Mouse (Mus musculus) left cerebral cortex, postnatal 14 days (tissue): ENCODE measurements at regions not wholly inside any gene's neighbourhood (a gene's known extent, or its start where the extent isn't known, plus 50 kb on each side); places are given as distances from the start of the nearest gene placed in this dataset.
"Not testable (repeated sequence)": the region's sequence is repeated elsewhere in the genome, so short reads cannot be mapped to it uniquely, and the experiment has no call there.

ENCODE experiments used
- DNase-seq, 2 experiments: peaks; one replicate each; pipeline ENCODE4 v3.0.0; 2021 to 2022; ENCODE audit warnings: low spot score in 2 of 2, mixed read lengths in 1 of 2
- intact Hi-C: fragments of 180-260 bp; cut with DNase I; formaldehyde crosslinking; loops from one replicate; pipeline ENCODE4 v1.15.1; 2025

DNA sequence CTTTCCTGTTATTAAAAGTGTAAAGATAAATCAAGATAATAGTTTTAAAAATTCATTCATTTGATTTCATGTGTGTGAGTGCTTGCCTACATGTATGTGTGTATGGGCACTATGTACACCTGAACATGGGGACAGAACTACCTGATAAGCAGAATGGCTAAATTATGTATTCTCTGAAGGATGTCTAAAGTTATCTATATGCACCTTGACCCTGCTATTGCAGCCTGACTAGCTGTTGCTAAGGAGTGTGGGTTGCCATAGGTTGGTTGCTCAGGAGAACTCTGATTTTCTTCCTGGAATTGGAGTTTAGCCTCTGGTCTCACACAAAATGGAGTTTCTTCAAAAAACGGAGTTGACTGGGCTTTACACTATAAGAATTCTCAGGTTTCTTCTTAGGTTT lies 234.5 kb upstream of the Gap43 start:
- intact Hi-C loops, result no loop called here
- no peak for DNase-seq

DNA sequence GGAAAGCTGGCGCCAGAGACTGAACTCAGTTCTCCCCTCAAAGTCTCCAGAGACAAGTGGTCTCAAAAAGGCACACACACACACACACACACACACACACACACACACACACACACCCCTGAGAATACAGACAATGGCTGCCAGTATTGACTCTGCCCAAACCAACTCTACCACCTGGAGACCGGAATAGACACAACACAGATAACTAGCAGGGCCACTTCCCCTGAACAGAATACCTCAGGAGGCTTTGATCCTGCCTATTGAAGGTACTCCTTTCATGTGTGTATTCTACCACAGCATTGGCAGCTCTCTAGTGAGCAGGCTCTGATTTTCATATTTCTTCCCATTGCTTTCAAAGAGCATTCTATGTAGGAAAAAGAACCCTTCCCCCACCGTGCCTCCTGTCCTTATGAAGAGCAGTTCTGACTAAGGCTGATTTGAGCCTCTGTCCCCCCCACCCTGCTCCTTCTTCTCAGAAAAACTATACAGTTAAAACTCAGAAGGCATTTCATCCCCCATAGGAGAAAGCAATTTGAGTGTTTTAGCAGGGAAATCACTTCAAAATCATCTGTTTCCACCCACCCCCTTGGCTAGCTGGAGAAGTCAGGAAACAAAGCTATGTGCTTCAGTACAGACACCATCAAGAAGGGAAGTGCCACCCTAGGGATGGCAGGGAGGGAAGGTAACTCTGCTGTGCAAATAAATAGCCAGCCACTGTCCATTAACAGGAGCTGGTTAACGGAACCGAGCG lies 230.0 kb upstream of the Gap43 start:
- intact Hi-C loops, result no loop called here
- peak; percentile 7 to 22 for DNase-seq

GRCm38 (mm10) chr16:42569335-42569734 lies 228.9 kb upstream of the Gap43 start:
- peak; percentile 7 to 35 for DNase-seq
- intact Hi-C loops, result no loop called here

DNA sequence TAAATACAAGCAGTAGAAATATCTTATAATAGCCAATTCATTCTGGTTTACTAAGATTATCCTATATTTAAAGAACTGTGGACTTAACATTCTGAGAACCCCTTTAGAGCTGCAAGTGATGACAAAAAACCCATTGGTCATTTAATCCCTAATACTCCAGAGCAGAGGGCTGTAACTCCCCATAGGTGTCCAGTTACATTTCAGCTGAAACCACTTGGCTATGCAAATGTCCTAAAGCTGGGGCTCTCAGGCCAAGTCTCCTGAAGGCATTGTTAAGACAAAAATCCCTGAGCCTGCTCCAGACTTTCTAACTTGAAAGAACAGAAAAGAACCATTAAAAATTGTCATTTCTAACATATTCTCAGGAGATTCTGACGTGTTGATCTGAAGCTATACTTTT lies 209.1 kb upstream of the Gap43 start:
- intact Hi-C loops, result no loop called here
- DNase-seq, result no peak

GRCm38 (mm10) chr16:42546229-42547163 lies 206.0 kb upstream of the Gap43 start:
- DNase-seq, result peak in 1 of 2 experiments; percentile 23
- intact Hi-C loops, result no loop called here

GRCm38 (mm10) chr16:42517321-42517720 lies 176.9 kb upstream of the Gap43 start:
- no peak for DNase-seq
- intact Hi-C loops, result no loop called here

GRCm38 (mm10) chr16:42515929-42516328 lies 175.5 kb upstream of the Gap43 start:
- DNase-seq, result no peak
- intact Hi-C loops, result no loop called here

GRCm38 (mm10) chr16:42505107-42505506 lies 164.7 kb upstream of the Gap43 start:
- DNase-seq, result no peak
- intact Hi-C loops, result no loop called here

- intact Hi-C loops, result no loop called here
- no peak for DNase-seq
Observed at GRCm38 (mm10) chr16:42501713-42502112, 161.3 kb upstream of the Gap43 start.

- DNase-seq, intact Hi-C loops: not testable (repeated sequence)
Observed at GRCm38 (mm10) chr16:42501109-42501508, 160.7 kb upstream of the Gap43 start.

DNA sequence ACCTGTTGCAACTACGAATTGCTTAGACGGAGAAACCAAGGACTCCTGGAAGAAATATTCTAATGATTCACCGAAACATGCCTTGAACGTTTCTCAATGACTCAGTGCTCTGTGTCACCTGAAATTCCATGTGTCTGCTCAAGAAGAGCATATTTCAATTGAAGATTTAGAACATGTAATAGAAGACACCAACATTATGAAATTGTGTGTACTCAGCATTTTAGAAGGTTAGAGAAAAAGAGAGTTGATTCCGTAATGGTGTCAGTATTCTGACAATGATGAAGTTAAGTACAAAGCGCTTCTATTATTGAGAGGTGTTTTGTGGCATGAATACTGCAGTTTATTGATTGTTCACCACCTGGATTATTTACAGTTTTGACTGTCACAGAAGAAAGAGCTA lies 159.1 kb upstream of the Gap43 start:
- intact Hi-C loops, result no loop called here
- DNase-seq, result no peak

DNA sequence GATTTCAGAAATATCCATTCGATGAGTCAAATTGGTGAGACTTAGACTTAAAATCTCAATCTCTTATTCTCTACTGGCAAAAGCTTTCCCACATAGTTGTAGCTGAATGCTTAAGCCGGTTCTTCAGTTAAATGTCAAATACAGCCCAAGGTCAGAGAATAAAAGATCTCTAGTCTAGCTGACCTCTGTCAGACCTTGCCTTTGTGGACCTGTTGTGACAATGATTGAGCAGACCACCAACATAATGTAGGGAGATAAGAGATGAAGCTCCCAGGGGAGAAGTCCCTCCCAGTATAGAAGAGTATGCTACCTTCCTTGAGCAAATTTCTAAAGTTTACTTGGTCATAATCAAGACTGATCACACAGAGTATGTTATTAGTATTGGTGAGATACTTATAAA lies 157.9 kb upstream of the Gap43 start:
- no peak for DNase-seq
- intact Hi-C loops, result no loop called here

DNA sequence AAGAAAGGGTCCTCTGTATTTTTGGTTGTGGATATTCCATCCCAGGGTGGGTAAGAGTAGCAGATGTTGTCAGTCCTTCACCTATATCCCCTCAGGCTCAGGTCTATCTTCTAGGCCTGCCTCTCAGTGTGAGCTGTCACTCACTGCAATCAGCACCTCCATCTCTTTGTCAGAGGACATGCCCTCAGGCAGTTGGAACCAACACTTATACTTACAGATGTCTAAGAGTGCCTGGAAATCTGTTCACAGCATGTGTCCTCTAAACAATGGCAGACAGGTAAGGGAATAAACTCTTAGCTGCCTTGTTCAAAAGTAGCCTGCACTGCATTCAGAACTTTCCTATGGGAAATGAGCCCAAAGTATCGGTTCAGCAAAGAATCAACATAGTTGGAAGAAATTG lies 153.1 kb upstream of the Gap43 start:
- intact Hi-C loops, result no loop called here
- no peak for DNase-seq

GRCm38 (mm10) chr16:42488745-42489144 lies 148.3 kb upstream of the Gap43 start:
- intact Hi-C loops, result no loop called here
- DNase-seq, result no peak

DNA sequence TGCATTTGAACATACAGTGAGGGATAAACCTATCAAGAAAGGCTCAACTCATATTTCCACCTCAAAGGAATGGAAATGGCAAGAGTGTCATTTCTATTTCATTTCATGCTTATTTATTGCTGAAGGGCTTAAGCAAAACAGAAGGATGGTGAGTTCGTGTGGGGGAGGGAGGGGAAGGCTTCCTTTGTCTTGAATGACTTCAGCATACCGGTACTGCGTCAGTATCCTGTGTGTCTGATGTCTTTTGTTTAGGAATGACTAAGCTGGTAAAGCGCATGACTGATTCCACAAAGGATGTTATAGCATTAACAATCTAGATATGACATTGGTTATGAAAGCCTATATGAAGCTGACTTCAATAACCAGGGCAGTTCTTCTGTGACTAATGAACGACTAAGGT lies 139.5 kb upstream of the Gap43 start:
- intact Hi-C loops, result no loop called here
- no peak for DNase-seq

DNA sequence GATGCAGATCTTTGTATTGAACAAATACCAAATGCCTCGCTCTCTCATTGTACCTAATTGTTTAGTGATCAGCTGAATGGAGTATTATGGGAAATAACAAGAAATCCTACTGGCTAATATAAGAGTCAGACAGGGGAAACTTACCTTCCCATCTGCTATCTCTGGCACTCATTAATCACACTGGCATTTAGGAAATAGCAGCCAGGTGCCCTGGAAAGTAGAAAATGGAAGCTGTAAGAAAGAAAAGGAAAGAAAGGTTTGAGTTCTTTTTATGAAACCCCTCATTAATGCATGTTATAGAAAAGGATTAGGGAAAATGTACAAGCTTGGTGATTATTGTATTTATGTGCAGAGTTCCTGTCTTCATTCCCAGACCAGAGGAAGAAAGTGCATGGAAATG lies 126.5 kb upstream of the Gap43 start:
- intact Hi-C loops, result no loop called here
- DNase-seq, result no peak

DNA sequence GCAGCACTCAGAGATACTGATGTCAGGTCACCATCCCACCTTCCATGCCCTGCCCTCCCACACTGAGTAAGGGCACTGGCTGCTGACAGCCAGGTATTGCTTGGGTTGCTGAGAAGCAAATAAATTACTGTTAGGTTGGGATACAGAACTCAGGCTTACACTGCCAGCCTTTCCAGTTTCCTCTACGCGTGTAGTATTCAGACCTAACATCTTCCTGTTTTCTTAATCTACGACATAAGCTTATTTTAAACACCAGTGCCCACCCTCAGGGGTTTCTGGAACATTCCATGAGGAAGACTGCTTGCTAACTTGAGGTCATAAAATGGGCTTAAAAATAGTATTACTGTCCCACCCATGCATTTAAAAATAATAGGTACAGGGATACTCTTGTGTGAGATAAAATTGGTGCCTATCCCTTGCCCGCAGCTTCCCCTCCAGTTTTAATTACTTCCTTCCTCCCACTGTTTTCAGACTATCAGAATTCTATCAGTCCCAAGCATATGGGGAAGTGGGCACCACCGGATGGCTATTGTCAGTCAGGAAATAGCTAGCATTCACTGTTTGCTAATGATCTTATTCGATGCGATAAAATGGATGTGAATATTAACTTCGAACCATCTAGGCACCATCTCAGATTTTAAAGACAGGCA lies 116.0 kb upstream of the Gap43 start:
- no peak for DNase-seq
- intact Hi-C loops, result no loop called here

- DNase-seq, result no peak
- intact Hi-C loops, result no loop called here
Observed at GRCm38 (mm10) chr16:42453338-42453737, 112.9 kb upstream of the Gap43 start.

GRCm38 (mm10) chr16:42449840-42450444 lies 109.5 kb upstream of the Gap43 start:
- no peak for DNase-seq
- intact Hi-C loops, result loop anchor here (10.0 kb wide), 2 partner anchors 115 to 175 kb away; no protein-coding TSS in a partner anchor
